Mouse (Mus musculus) gastrocnemius, postnatal 10 days (tissue): ENCODE data around the gene Csf2ra. TPM values are rescaled to one million over a fixed set of nuclear protein-coding genes. Genes with fewer than 3 reads are reported as not detected.
"Not testable (repeated sequence)": the region's sequence is repeated elsewhere in the genome, so short reads cannot be mapped to it uniquely, and the experiment has no call there.

Source experiments
- DNase-seq: peaks from one replicate; pipeline ENCODE4 v3.0.0; 2021; ENCODE audit warnings: mixed read lengths
- total RNA-seq, 2 experiments: library from RNA; stranded (reverse); gene quantifications; 2 replicates each; pipeline ENCODE4 v1.2.3; 2021

Csf2ra gene
- total RNA-seq, 2 experiments from 2014 or later = 2.4 to 6.4 TPM

DNA sequence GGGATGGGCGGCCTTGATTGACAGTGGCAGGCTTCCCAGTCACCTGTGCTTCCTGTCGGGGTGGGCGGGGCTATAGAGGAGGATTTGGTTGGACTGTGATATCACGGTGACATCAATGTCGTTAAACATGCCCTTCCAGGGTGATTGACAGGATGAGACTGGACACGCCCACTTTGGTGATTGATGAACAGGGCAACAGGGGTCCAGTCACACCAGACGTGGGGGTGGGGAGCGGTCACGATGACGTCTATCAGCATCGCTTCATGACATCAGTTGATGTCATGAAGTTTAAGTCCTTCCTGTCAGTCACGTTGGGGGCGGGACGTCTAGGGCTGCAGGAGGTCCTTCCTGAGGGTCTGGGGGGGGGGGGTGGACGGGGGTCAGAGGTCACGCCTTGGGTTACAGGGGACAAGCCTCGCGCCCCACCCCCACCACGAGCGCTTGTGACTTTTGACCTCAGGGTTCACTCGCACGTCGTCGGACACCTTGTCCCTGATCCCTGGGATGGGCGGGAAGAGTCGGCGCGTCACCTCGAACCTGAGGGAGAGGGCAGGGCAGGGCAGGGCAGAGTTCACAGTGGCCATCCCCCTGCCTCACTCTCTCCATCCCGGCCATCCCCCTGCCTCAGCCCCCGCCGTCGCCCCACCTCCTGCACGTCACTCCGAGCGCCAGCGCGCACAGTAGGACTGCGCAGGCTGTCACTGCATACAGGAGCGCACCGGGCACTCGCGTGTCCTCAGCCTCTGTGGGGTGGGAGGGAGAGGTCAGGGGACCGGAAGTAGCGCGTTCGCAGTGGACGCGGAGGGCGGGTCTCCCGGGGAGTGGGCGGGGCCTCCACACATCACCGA is 3.3 kb downstream of the Csf2ra start:
- DNase-seq = peak; percentile 6

DNA sequence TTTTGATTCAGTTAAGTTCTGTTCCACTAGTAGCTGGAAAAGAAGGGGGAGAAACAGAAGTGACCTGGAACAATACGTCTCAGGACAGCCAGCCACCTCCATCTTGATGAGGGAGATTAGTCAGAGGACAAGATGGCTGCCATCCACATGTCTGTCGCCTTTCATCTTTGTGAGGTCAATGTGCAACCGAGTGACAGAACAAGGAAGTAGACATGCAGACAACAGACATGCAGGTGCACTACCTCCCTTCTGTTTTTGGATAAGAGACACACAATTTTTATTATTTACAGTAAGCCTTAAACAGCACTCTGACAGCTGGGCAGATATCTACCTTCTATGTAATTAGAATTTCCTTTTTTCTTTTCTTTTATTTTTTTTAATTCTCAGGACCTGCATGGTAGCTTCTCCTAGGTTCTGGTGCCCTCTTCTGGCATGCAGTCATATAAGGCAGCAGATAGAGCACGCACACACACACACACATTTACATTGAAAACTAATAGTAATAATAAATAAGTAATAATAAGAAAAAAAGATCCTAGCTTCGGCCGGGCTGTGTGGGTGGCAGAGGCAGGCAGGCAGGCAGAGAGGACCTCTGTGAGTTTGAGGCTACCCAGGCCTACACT is 4.4 kb downstream of the Csf2ra start:
- no peak for DNase-seq

DNA sequence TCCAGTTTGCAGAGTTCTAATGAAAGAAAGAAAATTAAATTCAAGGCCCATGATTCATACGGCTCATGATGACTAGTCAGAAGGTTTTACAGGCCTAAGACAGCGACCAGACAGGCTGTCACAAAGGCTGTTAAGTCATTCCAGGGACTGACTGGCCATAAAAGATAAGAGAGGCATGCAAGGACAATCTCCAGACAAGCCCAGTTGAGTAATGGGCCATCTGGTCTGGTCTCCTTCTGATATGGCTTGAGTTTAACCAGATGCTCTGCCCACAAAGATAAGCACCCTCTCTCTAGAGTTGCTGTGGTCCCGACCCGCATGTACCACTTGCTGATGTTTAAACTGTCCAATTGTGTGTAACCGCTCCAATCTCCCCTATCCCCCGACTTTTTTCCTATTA is 20.7 kb downstream of the Csf2ra start:
- DNase-seq = not testable (repeated sequence)

DNA sequence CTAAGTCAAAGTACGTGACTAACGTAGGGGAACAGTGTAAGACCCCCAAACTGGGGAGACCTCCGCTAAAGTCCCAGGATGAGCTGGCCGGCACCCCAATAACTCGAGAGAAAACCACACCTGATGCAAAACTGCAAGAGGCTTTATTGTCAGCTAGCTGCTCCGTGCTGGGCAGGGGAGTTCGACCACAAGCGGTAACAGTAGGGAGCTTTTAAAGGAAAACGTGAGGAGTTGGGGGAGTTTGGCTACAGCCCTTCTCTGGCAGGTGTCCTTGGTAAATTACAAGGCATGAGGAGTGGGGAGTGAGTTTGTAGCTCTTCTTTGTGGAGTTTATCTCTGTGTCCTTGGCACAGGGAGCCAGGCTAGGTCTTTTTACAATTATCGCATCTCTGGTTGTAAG is 28.4 kb downstream of the Csf2ra start:
- DNase-seq = peak; percentile 10

DNA sequence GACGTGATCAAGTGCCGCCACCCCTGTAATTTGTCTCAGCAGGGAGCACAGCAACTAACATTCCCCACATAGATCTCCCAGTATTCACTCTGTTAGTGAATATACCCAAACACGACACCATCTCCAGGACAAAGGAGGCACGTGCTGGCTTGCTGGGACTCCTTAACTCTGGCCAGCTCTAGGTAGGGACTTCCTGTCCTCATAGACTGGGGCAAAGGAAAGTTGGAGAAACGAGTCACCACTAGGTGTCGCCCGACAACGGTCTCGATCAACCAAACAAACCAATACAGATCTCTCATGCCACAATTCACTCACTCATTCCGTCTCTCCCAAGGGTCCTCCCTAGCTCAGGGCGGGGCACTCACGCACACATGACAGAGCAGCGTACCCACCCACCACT is 28.9 kb downstream of the Csf2ra start:
- peak; percentile 85 for DNase-seq

DNA sequence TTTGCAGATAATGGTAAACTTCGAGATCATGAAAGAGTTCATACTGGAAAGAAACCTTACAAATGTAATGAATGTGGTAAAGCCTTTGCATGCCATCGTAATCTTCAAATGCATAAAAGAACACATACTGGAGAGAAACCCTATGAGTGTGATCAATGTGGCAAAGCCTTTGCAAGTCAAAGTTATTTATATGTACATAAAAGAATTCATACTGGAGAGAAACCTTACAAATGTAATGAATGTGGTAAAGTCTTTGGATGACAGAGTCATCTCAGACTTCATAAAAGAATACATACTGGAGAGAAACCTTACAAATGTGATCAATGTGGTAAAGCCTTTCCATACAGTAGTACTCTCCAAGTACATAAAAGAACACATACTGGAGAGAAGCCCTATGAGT is 44.6 kb downstream of the Csf2ra start, which contains the start of gene Gm6020:
TSS of gene Gm6020 (plus strand) at position 301 of the 400 bp plus-strand sequence.
- DNase-seq = not testable (repeated sequence)

DNA sequence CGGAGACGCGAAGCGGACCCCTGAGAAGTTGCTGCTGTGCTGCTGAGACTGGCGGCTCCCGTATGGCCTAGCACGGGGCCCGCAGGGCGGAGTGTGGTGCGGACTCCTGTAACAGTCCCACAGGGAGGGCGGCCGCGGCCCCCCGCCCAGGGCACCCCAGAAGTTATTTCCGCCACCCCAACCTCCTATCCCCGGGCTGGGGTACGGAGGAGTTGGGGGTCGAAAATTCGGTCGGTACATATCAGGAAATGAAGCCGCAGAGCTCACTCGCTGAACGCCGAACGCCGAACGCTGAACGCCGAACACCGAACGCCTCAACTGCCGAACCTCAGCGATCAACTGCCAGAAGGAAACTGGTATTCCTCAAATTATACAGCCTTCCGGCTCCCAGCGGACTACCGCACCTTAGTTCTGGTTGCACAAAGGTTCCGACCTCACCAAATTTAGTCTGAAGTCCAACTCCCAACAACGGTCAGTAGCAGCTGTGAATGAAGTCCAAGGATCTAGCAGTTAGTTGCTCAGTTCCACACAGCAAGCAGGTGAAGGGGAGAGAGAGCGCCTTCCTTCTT is 52.4 kb downstream of the Csf2ra start, which contains the start of gene Gm7102:
TSS of gene Gm7102 (minus strand) at position 554 of the 569 bp plus-strand sequence.
- no peak for DNase-seq

Other genes with a start within 250 kb of the Csf2ra start
- 10 to 100 TPM; 10.3 to 14.2 TPM for gene Zfp950, start 87.6 kb downstream of the Csf2ra start, total RNA-seq
- not detected for gene Gm7102, start 52.1 kb downstream of the Csf2ra start, total RNA-seq
- not detected for gene Gm6020, start 44.5 kb downstream of the Csf2ra start, total RNA-seq
- gene Gm21060, start 68.6 kb upstream of the Csf2ra start, total RNA-seq = not detected